Mouse (Mus musculus) layer of hippocampus, postnatal 36 days (tissue): ENCODE results near the gene Gm5475. TPM values are rescaled to one million over a fixed set of nuclear protein-coding genes. Genes with fewer than 3 reads are reported as not detected.

Source experiments
- DNase-seq, 2 experiments: peaks; one replicate each; pipeline ENCODE4 v3.0.0; 2022
- total RNA-seq, 2 experiments: library from RNA; stranded (reverse); gene quantifications; 2 replicates each; pipeline ENCODE4 v1.2.3; 2021

The Gm5475 gene
- total RNA-seq, 2 experiments from 2014 or later = not detected

DNA sequence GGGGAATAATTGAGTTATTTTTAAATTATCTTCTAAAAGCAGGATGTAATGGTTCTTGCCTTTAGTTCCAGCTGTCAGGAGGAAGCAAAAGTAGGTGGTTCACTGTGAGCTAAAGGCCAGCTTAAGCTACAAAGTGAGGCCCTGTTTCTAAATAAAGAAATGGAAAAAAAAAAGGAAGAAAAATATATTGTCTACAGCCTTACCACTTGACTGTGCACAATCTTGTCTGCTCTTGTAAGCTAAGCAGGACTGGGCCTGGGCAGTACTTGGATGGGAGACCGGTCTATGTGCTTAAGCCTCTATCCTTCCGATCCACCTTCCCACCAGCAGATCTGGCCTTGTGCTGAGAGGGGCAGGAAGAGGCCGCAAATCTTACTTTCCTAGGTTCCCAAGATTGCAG, 27.5 kb downstream of the Gm5475 start:
- no peak for DNase-seq

DNA sequence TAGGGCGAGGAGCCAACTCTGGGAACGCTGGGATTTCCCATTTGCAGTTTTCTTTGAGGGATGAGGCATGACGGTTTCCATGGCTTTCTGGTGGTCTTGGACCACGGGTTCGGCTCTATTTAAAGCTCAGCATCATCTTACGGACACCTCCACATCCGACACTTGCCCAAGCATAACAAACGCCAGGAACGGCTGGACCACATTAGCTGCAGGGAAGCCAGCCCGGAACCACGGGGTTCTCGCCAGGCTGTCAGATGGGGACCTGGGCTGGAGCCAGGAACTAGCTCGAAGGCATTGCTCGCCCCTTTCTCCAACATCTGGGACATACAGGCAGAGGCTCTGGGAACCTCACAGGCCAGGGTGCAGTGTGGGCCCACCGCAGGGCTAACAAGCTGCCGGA, 29.3 kb downstream of the Gm5475 start:
- DNase-seq = peak in 1 of 2 experiments; percentile 56

DNA sequence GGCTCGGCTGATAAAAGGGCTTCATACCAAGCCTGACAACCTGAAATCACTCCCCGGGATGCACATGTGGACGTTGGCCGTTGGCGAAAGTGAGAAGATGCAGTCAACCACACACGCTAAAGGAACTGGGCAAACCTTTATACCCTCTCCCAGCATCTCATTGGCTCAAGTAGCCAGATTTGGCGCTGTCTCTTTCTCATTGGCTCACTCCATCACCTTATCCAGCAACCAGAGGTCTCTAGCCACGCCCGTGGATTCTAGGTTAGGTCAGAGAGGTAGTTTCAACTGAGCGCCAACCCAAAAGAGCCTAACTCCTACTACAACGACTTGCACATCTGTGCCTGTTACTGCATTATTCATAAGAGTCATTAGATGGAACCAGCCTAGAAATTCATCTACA, 30.5 kb downstream of the Gm5475 start:
- no peak for DNase-seq

DNA sequence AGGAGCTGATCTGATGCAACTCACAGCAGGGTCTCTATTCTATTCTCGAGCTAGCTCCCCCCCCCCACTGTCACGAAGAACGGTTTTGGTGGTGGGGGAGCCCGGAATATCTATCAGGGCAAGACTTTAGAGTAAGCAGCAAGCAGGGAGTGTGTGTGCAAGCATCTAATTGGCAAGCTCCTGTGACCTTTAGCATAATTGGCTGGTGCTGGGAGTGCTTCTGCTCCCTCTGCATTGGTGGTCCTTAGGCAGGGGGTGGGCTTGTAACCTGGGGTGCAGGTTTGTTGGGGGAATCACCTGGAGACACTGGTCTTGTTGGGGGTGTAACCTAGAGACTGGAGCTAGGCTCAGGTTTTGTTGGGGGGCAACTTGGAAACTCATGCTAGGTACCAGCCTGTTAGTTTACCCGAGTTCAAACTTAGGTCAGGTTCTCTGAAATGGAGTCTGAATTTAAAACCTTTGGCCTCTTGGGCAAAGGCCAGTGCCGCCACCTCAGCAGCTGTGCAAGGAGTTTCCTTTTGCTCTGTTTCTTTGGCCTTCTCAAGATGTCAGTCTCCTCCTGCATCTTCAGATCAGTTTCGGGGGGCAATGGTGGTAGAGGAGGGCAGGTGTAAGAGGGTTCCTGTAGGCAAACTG, 34.5 kb downstream of the Gm5475 start:
- no peak for DNase-seq

DNA sequence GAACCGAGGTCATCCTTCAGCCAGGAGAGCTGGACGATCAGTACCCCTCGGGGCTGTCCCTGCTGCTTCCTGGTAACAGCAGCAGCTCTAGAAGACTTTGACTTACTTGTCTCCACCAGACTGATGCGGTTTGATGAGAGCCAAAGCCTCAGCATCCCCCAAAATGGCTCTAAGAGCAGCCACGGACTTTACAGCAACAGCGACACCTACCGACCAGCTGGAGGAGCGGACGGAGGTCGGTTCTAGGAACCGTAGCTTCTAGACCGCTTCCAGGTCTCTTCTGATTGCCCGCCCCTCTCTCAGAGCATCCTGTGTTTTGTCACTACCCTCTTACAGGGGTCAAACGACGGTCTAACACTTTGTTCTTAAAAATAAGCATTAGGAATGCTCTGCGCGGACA, 35.4 kb downstream of the Gm5475 start:
- DNase-seq = peak; percentile 55 to 58

DNA sequence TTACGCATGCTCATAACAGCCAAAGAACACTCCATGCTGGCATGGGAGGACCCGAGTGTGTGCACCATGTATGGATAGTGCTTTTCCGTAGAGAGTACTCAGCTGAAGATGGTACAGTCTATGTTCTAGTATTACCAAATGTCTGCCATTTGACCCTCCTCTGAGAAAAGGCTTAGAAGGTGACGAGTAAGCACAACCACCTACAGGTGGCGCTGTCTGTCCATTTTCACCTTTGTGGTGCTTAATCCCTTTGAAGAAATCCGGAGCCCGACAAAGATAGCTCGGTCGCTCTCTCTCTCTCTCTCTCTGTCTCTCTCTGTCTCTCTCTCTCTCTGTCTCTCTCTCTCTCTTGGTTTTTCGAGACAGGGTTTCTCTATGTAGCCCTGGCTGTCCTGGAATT, 36.1 kb downstream of the Gm5475 start:
- no peak for DNase-seq

DNA sequence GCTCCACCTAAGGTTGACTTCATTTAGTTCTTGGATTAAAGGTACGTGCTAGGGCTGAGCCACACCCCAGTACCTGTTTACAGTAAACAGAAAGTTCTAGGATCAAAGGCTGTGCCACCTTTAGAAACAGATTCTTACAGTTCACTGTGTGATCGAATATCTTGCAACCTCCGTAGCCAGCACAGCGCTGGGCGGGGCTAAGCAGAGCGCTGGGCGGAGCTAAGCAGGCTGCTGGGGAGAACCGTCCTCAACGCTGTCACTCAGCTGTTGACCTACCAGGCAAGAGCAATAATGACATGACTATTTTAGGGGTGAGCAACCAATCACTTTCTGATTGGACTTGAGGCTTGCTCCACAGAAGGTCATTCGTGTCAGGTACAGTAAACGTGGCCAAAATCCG, 39.0 kb downstream of the Gm5475 start:
- DNase-seq = no peak

DNA sequence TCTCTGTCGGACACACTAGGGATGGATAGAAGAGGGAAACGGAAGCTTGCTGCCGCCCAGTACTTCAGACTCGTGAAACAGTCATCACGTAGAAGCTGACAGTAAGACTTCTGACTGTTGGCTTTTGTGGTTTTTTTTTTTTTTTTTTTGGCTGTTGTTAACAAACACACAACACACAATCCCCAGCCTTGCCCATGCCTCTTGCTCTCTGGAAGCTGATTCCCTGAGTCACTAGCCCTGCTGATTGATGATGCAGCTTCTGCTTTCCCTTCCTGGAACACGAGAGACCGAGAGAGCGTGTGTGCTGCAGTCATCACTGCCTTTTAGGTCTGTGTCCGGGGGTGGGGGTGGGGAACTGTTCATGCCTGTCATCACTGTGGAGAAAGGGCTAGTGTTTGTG, 39.7 kb downstream of the Gm5475 start:
- DNase-seq = no peak

DNA sequence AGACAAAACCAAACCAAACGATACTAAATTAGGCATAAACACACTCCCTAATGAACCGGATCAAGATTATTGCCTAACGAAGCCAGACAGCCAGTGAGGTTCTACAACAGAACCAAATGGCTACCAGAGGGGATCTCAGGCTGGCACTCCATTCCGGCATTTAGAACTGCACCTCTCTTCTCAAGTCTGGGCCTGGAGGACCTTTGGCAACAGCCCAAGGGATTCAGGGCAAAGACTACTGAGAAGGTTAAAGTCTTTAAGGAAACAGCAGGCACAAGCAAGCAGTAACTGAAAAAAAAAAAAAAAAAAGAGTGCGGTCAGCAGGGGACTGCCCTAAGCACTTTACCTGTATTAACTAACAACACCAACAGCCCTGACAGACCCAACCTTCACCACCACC, 40.1 kb downstream of the Gm5475 start:
- no peak for DNase-seq

DNA sequence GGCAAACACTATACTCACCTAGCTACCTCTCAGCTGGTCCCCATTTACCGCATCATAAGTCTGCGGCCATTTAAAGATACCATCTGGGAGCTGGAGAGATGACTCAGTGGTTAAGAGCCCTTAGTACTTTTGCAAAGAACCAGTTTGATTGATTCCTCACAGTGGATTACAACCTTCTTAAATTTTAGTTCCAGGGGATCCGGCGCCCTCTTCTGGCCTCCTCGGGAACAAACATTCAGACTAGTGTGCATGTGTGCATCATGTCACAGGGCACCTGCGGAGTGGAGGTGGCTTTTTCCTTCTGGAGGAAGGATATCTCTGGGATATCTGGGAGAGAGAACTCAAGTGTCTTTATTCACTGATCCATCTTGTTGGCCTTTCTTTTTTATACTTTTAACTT, 41.8 kb downstream of the Gm5475 start:
- DNase-seq = peak; percentile 61 to 70

DNA sequence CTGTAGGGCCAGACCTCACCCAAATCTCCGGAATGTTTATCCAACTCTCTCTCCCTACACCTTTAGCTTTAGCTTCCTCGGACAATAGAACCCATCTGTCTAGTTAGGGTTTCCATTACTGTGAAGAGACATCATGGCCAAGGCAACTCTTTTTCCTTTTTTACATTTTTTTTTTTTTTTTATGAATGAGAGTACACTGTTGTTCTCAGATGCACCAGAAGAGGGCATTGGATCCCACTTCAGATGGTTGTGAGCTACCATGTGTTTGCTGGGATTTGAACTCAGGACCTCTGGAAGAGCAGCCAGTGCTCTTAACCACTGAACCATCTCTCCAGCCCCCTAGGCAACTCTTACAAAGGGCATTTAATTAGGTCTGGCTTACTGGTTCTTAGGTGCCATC, 43.5 kb downstream of the Gm5475 start:
- no peak for DNase-seq

DNA sequence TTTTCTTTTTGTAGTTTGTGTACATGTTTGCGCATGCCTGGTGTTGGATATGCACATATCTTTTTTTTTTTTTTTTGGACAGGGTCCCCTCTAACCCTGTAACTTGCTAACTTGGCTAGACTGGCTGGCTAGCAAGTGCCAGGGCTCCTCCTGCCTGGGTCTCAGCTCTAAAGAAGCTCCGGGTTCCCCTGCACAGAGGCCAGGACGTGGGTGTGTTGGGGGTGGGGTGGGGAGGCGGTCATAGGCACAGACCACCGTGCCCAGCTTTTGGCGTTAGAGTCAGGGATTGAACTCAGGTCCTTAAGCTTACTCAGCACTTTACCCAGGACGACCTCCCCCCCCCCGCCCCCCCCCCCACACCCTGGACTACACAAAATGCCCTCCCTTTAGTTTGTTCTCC, 45.8 kb downstream of the Gm5475 start:
- no peak for DNase-seq

DNA sequence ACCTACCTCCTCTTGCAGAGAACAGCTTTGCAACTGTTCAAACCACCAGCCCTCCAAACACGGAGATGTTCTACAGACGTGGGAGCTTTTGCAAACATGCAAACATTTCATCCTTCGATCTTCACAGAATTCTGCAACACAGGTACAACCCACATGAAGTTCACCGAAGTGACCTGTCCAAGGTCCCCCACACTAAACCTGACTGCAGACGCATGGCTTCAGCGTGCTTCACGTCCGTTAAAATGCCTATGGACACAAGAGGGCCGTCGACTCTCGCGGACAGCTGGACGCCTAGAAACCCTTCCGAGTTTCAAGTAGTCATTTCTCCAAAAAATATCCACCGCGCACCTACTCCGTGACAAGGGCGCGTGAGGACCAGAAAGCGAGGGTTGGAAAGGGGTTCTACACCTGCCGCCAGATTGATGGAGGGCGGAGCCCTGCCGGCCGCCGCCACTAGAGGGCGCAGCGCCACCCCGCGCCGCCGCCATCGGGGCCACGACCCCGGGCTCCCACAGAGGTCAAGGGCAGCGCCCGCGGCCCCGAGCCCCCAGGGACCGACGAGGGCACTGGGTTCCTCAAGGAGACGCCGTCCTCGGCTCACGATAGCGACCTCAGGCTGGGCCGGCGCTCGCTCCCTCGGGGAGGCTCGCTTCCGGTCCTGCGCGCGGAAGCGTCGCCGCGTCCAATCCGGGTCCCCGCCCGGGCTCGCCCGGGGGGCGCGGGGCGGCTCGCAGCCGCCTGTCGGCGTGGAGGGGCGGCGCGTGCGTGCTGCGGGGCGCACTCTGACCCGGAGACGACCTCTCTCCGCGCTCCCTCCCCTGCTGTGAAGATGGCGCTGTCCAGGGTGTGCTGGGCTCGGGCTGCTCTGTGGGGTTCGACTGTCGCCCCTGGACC, 46.6 kb downstream of the Gm5475 start, which contains the start of gene Letmd1:
TSS of gene Letmd1 (plus strand) at position 729 of the 894 bp plus-strand sequence.
- DNase-seq = peak; percentile 90 to 91

DNA sequence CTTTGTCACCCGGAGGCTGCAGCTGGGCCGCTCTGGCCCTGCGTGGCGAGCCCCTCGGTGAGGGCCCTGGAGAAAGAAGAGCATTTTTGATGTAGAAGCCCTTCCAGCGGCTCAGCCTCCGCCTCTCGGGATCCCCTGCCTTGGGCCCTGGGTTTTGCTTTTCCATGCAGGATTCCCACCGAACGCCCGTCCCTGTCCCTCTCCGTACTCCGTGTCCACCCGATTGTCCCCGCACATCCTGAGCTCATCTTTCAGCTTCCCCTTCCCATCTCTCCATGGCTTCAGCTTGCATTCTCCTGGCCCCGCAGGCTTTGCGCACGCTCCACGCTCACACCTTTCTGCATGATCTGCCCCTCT, 47.2 kb downstream of the Gm5475 start:
- DNase-seq = no peak

DNA sequence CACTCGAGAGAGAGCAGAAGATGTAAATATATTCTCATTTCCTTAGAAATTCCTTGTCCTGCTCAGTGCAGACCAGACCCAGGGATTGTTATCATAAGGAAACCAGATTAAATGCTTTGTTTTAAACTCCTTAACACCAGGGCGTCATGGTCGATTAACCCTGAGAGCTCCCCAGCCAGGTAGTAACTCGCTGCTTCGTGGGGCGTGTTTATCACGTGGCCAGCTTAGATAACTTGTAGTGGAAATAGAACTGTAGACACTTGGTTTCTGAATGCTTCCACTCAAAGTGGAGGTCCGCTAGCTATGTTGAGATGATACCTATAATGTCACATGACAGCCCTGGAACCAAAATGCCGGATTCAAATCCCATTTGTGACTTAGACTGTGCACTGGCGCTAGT, 48.1 kb downstream of the Gm5475 start:
- no peak for DNase-seq

DNA sequence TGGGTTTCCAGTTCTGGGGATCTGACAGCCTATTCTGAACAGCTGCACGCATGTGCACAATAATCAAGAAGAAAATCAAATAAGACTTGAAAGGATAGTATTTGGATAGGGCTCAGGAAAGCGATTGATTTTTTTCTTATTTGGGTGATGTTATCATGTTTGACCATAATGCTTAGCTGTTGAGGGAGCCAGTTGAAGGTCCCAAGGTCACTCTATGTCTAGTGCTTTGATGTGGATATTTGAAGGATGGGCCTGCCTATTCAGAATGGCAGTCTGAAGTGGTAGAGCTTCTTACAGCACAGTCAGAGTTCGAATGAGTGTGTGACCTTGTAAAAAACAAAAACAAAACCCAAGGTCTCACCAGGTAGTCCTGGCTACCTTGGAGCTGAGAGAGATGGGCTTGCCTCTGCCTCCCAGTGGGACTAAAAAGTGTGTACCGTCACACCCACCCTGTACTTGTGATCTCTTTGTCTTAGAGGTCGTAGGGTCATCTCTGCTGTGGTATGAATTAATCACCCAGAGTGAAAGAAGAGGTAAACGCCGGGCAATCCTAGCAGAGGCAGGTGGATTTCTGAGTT, 52.1 kb downstream of the Gm5475 start:
- no peak for DNase-seq

Other genes starting within 250 kb of the Gm5475 start
- 10 to 100 TPM; 17.4 to 22.9 TPM for gene Atf1, start 194.3 kb upstream of the Gm5475 start, total RNA-seq
- not detected for gene Tmprss12, start 141.3 kb upstream of the Gm5475 start, total RNA-seq
- gene Mettl7a1, start 118.0 kb upstream of the Gm5475 start, total RNA-seq = 10 to 100 TPM; 33.7 to 40.8 TPM
- gene Mettl7a3, start 87.2 kb upstream of the Gm5475 start, total RNA-seq = under 1 TPM; 0.40 to 0.63 TPM
- gene Methig1, start 69.0 kb upstream of the Gm5475 start, total RNA-seq = not detected
- gene Mettl7a2, start 68.9 kb upstream of the Gm5475 start, total RNA-seq = 1 to 10 TPM in 1 of 2 experiments, under 1 TPM in 1; 0.76 to 1.0 TPM
- gene Higd1c, start 57.6 kb upstream of the Gm5475 start, total RNA-seq = not detected
- 10 to 100 TPM; 54.0 to 61.5 TPM for gene Slc11a2, start 2.9 kb downstream of the Gm5475 start, total RNA-seq
- gene Letmd1, start 46.9 kb downstream of the Gm5475 start, total RNA-seq = 10 to 100 TPM; 60.0 to 63.0 TPM
- 10 to 100 TPM; 25.8 to 26.1 TPM for gene Csrnp2, start 73.3 kb downstream of the Gm5475 start, total RNA-seq
- gene Tfcp2, start 129.9 kb downstream of the Gm5475 start, total RNA-seq = 10 to 100 TPM; 26.9 to 33.4 TPM
- 100 to 1,000 TPM; 105 to 106 TPM for gene Pou6f1, start 177.8 kb downstream of the Gm5475 start, total RNA-seq
- gene Dazap2, start 193.2 kb downstream of the Gm5475 start, total RNA-seq = 100 to 1,000 TPM; 108 to 109 TPM
- gene Smagp, start 214.8 kb downstream of the Gm5475 start, total RNA-seq = 1 to 10 TPM; 1.7 to 2.1 TPM
- gene Bin2, start 247.4 kb downstream of the Gm5475 start, total RNA-seq = 1 to 10 TPM; 5.3 to 5.6 TPM